Comparison of ENCODE assay signal across 7 mouse cellular contexts in genomic region chr14:31891500-31892185, GRCm38 (mm10).
DNase-seq lines count a peak whose midpoint lies in the region; ATAC-seq lines count a peak whose summit lies in the region.

No protein-coding gene starts in this region.

- H3K4me1 ChIP-seq in intestine, embryonic 15.5 days (replicated peaks) = peaks cover 15% of the 10 kb centered on the region
- H3K4me1 ChIP-seq in neural tube, embryonic 12.5 days = peaks cover 12% of the 10 kb centered on the region

- H3K27me3 ChIP-seq in intestine, embryonic 15.5 days (replicated peaks) = no peaks in the 10 kb centered on the region
- no peaks in the 10 kb centered on the region for H3K27me3 ChIP-seq in neural tube, embryonic 12.5 days (replicated peaks)

- peak; percentile 85 for ATAC-seq in intestine, embryonic 15.5 days
- ATAC-seq in neural tube, embryonic 12.5 days (ENCODE audit: low FRiP score, low read depth) = no peak

- no peaks in the 10 kb centered on the region for H3K9me3 ChIP-seq in intestine, embryonic 15.5 days
- H3K9me3 ChIP-seq in neural tube, embryonic 12.5 days = no peaks in the 10 kb centered on the region

- peak overlapping the region; percentile 71 for H3K4me2 ChIP-seq in intestine, embryonic 15.5 days (replicated peaks)
- peak overlapping the region; percentile 53 for H3K4me2 ChIP-seq in neural tube, embryonic 12.5 days (replicated peaks)

- peak overlapping the region; percentile 21 for H3K4me3 ChIP-seq in intestine, embryonic 15.5 days (replicated peaks)
- peak overlapping the region; percentile 12; the same call in 1 of the 2 replicates for H3K4me3 ChIP-seq in neural tube, embryonic 12.5 days

- DNase-seq in MN1 (ENCODE audit: low spot score) (peak; percentile 74), liver (peak; percentile 47)
- DNase-seq in adrenal gland, postnatal 14 days = peak; percentile 52
- DNase-seq in frontal cortex, adult 2 months (ENCODE audit: extremely low spot score in 1 of 2, low spot score in 1 of 2) = peak; percentile 67 to 79
- peak; percentile 90 for DNase-seq in yolk sac, embryonic 10.5 days (ENCODE audit: low spot score)

- H3K9ac ChIP-seq in intestine, embryonic 15.5 days = 0 out of 2 replicates have a peak overlapping the region, but pooled peaks have one; percentile 23
- H3K9ac ChIP-seq in neural tube, embryonic 12.5 days = peak overlapping the region; percentile 30; the same call in 1 of the 2 replicates

- 5% methylated on average over 16 of the region's 16 CpGs for WGBS in intestine, embryonic 15.5 days
- 2% methylated on average over 16 of the region's 16 CpGs for WGBS in neural tube, embryonic 12.5 days

- H3K27ac ChIP-seq in intestine, embryonic 15.5 days = peak overlapping the region; percentile 27; the same call in 1 of the 2 replicates
- no peak overlapping the region for H3K27ac ChIP-seq in neural tube, embryonic 12.5 days

- no peaks in the 10 kb centered on the region for H3K36me3 ChIP-seq in intestine, embryonic 15.5 days
- H3K36me3 ChIP-seq in neural tube, embryonic 12.5 days = no peaks in the 10 kb centered on the region
